Mouse (Mus musculus) hindbrain, embryonic 14.5 days (tissue): ENCODE measurements around the gene Ubqln4. TPM values are rescaled to one million over a fixed set of nuclear protein-coding genes. Genes with fewer than 3 reads are reported as not detected.
"Not testable (repeated sequence)": the region's sequence is repeated elsewhere in the genome, so short reads cannot be mapped to it uniquely, and the experiment has no call there.

ENCODE experiments used
- ATAC-seq: fragments of 200-750 bp; cut with Nextera tagmentation; 2 replicates; pipeline ENCODE4 v1.8.0; 2017; ENCODE audit warnings: moderate number of reproducible peaks, mild to moderate bottlenecking, moderate TSS enrichment, moderate library complexity; ENCODE audit not compliant: low FRiP score
- DNase-seq: peaks from one replicate; pipeline ENCODE4 v3.0.0-alpha.2; 2015; ENCODE audit warnings: low spot score
- H3K27ac ChIP-seq: fragments of 300-500 bp; sonication (generic); 2 replicates; pipeline ENCODE4 v1.5.1; 2014; ENCODE audit warnings: mild to moderate bottlenecking, moderate library complexity
- H3K27me3 ChIP-seq: fragments of 300-500 bp; sonication (generic); 2 replicates; pipeline ENCODE4 v1.6.1; 2014; ENCODE audit warnings: mild to moderate bottlenecking, low read length, mixed read lengths; ENCODE audit not compliant: control insufficient read depth, insufficient read depth
- H3K36me3 ChIP-seq: fragments of 300-500 bp; sonication (generic); replicated peaks from 2 replicates; pipeline ENCODE4 v1.6.1; 2014; ENCODE audit not compliant: control insufficient read depth, insufficient read depth
- H3K4me1 ChIP-seq: fragments of 300-500 bp; sonication (generic); replicated peaks from 2 replicates; pipeline ENCODE4 v1.6.1; 2014; ENCODE audit warnings: antibody characterized with exemption, low read length, mixed read lengths; ENCODE audit not compliant: control insufficient read depth, insufficient read depth
- H3K4me2 ChIP-seq: fragments of 300-500 bp; sonication (generic); replicated peaks from 2 replicates; pipeline ENCODE4 v1.6.1; 2014; ENCODE audit warnings: mild to moderate bottlenecking, moderate library complexity
- H3K4me3 ChIP-seq: fragments of 300-500 bp; sonication (generic); replicated peaks from 2 replicates; pipeline ENCODE4 v1.5.1; 2014; ENCODE audit warnings: mild to moderate bottlenecking, low read length
- H3K9ac ChIP-seq: fragments of 300-500 bp; sonication (generic); 2 replicates; pipeline ENCODE4 v1.6.1; 2014
- H3K9me3 ChIP-seq: fragments of 300-500 bp; sonication (generic); 2 replicates; pipeline ENCODE4 v1.6.1; 2016; ENCODE audit warnings: low read length; ENCODE audit not compliant: control insufficient read depth
- WGBS: fragments of 180-500 bp; shearing (Covaris S2); extraction: QIAGEN DNeasy Blood & Tissue Kit; methylation state at CpG from one replicate; pipeline ENCODE4 v1.1.7; 2014; 5-methylcytosine and 5-hydroxymethylcytosine counted together
- polyA plus RNA-seq: library from polyadenylated mRNA; unstranded; fragments of >200 nt; fragmentation: Nextera tagmentation; extraction: Ambion mirVana; gene quantifications from 2 replicates; pipeline ENCODE4 v1.2.1, GENCODE M21; 2014

Ubqln4 gene
- polyA plus RNA-seq, 1 experiment from 2014 or later = 42.9 TPM

GRCm38 (mm10) chr3:88602466-88602865, 48.9 kb downstream of the Ubqln4 start:
- Histone ChIP-seq H3K27me3 (no peaks in the 10 kb centered on the region), H3K36me3 (no peaks in the 10 kb centered on the region), H3K4me1 (0 out of 2 replicates have a peak, but pooled peaks cover 6% of the 10 kb centered on the region), H3K4me3 (no peak overlapping the region), H3K27ac (no peak overlapping the region), H3K4me2 (no peak overlapping the region), H3K9ac (no peak overlapping the region), H3K9me3 (no peaks in the 10 kb centered on the region)
- WGBS = 68% methylated on average over 4 of the region's 4 CpGs
- DNase-seq = no peak
- ATAC-seq = no peak

DNA sequence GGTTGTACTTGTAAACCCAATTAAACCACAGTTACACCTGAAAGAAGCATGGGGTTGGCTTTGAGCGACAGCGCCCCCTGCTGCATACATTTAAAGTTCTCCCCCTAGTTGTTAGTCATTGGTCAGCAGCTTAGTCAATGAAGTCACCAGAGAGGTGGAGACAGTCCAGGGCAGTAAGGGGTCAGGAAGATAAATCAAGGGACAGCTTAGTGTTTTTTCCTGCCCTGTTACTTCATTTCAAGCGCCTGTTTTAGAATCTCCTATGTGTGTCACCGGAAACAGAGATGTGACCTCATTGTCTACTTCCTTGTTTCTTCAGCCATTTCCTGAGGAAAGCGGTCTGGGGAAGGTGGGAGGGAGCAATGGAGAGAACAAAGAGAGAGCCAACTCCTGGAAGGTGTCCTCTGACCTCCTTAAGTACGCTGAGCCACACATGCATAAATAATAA, 50.2 kb downstream of the Ubqln4 start:
- no peaks in the 10 kb centered on the region for H3K36me3 ChIP-seq
- ATAC-seq = no peak
- 29% methylated on average over 6 of the region's 6 CpGs for WGBS

DNA sequence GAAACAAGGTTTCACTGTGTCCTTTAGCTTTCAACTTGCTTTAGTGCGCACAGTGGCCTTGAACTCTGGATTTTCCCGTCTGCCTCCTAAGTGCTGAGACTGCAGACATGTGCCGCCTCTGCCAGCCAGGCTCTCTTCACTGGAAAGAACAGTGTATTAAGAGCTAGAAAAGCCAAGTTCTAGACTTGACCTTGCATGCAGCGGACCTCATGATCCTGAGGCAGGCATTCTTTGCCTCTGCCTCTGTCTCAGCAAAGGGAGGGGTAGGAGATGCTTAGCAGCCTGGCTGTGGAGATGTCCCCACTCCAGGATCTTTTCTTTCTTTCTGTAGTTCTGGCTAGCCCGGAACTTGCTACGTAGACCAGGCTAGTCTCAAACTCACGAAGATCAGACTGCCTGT, 51.3 kb downstream of the Ubqln4 start:
- H3K4me2 ChIP-seq = no peak overlapping the region
- WGBS = 98% methylated on average over 7 of the region's 7 CpGs
- H3K27ac ChIP-seq = no peak overlapping the region
- no peak overlapping the region for H3K4me3 ChIP-seq
- ATAC-seq = no peak
- H3K9ac ChIP-seq = no peak overlapping the region
- H3K9me3 ChIP-seq = no peaks in the 10 kb centered on the region
- 0 out of 2 replicates have a peak, but pooled peaks cover 6% of the 10 kb centered on the region for H3K4me1 ChIP-seq
- H3K36me3 ChIP-seq = no peaks in the 10 kb centered on the region
- no peak for DNase-seq
- H3K27me3 ChIP-seq = no peaks in the 10 kb centered on the region

More for the DNA sequence above, 50.2 kb downstream of the Ubqln4 start:
- H3K27me3 ChIP-seq = no peaks in the 10 kb centered on the region
- 0 out of 2 replicates have a peak, but pooled peaks cover 6% of the 10 kb centered on the region for H3K4me1 ChIP-seq
- no peaks in the 10 kb centered on the region for H3K9me3 ChIP-seq
- H3K4me2 ChIP-seq = no peak overlapping the region
- peak; percentile 47 for DNase-seq
- no peak overlapping the region for H3K27ac ChIP-seq
- no peak overlapping the region for H3K9ac ChIP-seq
- H3K4me3 ChIP-seq = no peak overlapping the region

DNA sequence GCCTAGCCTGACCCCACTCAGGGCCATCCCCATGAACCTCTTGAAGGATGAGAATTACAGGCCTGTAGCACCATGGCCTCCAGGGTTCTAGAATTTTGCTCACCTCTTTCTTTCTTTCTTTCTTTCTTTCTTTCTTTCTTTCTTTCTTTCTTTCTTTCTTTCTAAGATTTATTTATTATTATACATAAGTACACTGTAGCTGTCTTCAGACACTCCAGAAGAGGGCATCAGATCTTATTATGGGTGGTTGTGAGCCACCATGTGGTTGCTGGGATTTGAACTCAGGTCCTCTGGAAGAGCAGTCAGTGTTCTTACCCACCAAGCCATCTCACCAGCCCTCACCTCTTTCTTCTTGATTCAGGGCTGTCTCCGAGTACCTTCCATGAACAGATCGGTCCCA, 52.1 kb downstream of the Ubqln4 start, which contains the start of gene Arhgef2:
Gene Arhgef2, plus strand, starts transcription at position 301 of the 400 bp plus-strand sequence.
- not testable (repeated sequence) for H3K9ac ChIP-seq, H3K9me3 ChIP-seq, H3K4me1 ChIP-seq, H3K27ac ChIP-seq, H3K27me3 ChIP-seq, ATAC-seq, DNase-seq, H3K4me3 ChIP-seq, H3K36me3 ChIP-seq
- 96% methylated on average over 2 of the region's 2 CpGs for WGBS
- H3K4me2 ChIP-seq = peak within 1 kb of the TSS; percentile 54; the same call in 1 of the 2 replicates

- H3K27ac ChIP-seq = no peak overlapping the region
- H3K4me3 ChIP-seq = peak overlapping the region; percentile 21
- H3K9ac ChIP-seq = peak overlapping the region; percentile 50
- H3K9me3 ChIP-seq = no peaks in the 10 kb centered on the region
- H3K27me3 ChIP-seq = no peaks in the 10 kb centered on the region
- peak overlapping the region; percentile 54 for H3K4me2 ChIP-seq
- H3K4me1 ChIP-seq = 0 out of 2 replicates have a peak, but pooled peaks cover 6% of the 10 kb centered on the region
- peak; percentile 85 for ATAC-seq
- peak; percentile 93 for DNase-seq
- H3K36me3 ChIP-seq = no peaks in the 10 kb centered on the region
- WGBS = under 1% methylated on average over 20 of the region's 20 CpGs
These were observed 53.7 kb downstream of the Ubqln4 start for GRCm38 (mm10) chr3:88607065-88607757.

GRCm38 (mm10) chr3:88607758-88608138, 54.2 kb downstream of the Ubqln4 start:
- H3K4me2 ChIP-seq = peak overlapping the region; percentile 54
- ATAC-seq (peak; percentile 63), DNase-seq (no peak)
- no peaks in the 10 kb centered on the region for H3K27me3 ChIP-seq
- H3K27ac ChIP-seq = no peak overlapping the region
- no peaks in the 10 kb centered on the region for H3K9me3 ChIP-seq
- peak overlapping the region; percentile 50; the same call in 1 of the 2 replicates for H3K9ac ChIP-seq
- 14% methylated on average over 10 of the region's 10 CpGs for WGBS
- peak overlapping the region; percentile 21; the same call in 1 of the 2 replicates for H3K4me3 ChIP-seq
- H3K36me3 ChIP-seq = no peaks in the 10 kb centered on the region
- 0 out of 2 replicates have a peak, but pooled peaks cover 6% of the 10 kb centered on the region for H3K4me1 ChIP-seq

- Histone ChIP-seq H3K4me1 (0 out of 2 replicates have a peak, but pooled peaks cover 6% of the 10 kb centered on the region), H3K27me3 (no peaks in the 10 kb centered on the region), H3K36me3 (no peaks in the 10 kb centered on the region), H3K27ac (no peak overlapping the region), H3K9me3 (no peaks in the 10 kb centered on the region), H3K9ac (no peak overlapping the region), H3K4me2 (no peak overlapping the region), H3K4me3 (no peak overlapping the region)
- 73% methylated on average over 4 of the region's 4 CpGs for WGBS
- ATAC-seq = no peak
- no peak for DNase-seq
These were observed 55.5 kb downstream of the Ubqln4 start for GRCm38 (mm10) chr3:88609066-88609465.

DNA sequence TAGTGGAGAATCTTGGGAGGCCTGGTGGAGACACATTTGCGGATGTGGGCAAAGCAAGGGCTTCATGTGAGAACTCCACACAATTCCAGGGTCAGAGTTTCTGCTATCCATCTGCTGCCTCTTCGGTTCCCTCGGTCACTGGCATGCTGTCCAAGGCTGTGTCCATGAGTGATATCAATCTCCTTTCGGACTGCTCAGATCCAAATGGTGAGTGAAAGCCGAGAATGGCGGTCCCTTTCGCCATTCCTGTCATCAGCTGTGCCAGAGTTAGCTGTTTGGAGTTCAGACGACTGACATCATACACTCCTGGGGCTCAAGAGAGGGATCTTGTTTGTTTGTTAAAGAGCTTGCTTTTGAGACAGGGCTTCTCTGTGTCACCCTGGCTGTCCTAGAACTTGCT, 60.9 kb downstream of the Ubqln4 start:
- H3K27me3 ChIP-seq = no peaks in the 10 kb centered on the region
- no peaks in the 10 kb centered on the region for H3K9me3 ChIP-seq
- no peaks in the 10 kb centered on the region for H3K36me3 ChIP-seq
- H3K4me1 ChIP-seq = 0 out of 2 replicates have a peak, but pooled peaks cover 9% of the 10 kb centered on the region
- no peak for ATAC-seq
- no peak overlapping the region for H3K9ac ChIP-seq
- DNase-seq = no peak
- H3K4me2 ChIP-seq = no peak overlapping the region
- WGBS = 83% methylated on average over 8 of the region's 8 CpGs
- H3K4me3 ChIP-seq = no peak overlapping the region
- no peak overlapping the region for H3K27ac ChIP-seq

GRCm38 (mm10) chr3:88615117-88615516, 61.6 kb downstream of the Ubqln4 start:
- no peak overlapping the region for H3K27ac ChIP-seq
- ATAC-seq = no peak
- no peaks in the 10 kb centered on the region for H3K9me3 ChIP-seq
- 81% methylated on average over 5 of the region's 5 CpGs for WGBS
- H3K27me3 ChIP-seq = no peaks in the 10 kb centered on the region
- H3K36me3 ChIP-seq = no peaks in the 10 kb centered on the region
- DNase-seq = no peak
- no peak overlapping the region for H3K9ac ChIP-seq
- peaks cover 9% of the 10 kb centered on the region; the same call in 1 of the 2 replicates for H3K4me1 ChIP-seq
- no peak overlapping the region for H3K4me2 ChIP-seq
- no peak overlapping the region for H3K4me3 ChIP-seq
